Mouse (Mus musculus): ENCODE results near the gene Tmem42. TPM values are rescaled to one million over a fixed set of nuclear protein-coding genes. Genes with fewer than 3 reads are reported as not detected.

Tmem42 gene
- polyA plus RNA-seq, 1 experiment from 2014 or later = 17.8 TPM

Other genes starting within 250 kb of the Tmem42 start
- gene Tcaim, start 215.8 kb upstream of the Tmem42 start, polyA plus RNA-seq (2016; fragmentation: Nextera tagmentation; extraction: Ambion mirVana) = 4.6 and 6.1 TPM in 2 replicates
- gene Gm35549, start 177.3 kb upstream of the Tmem42 start, polyA plus RNA-seq (2016; fragmentation: Nextera tagmentation; extraction: Ambion mirVana) = 0.28 and 0.33 TPM in 2 replicates
- gene Zfp445, start 155.3 kb upstream of the Tmem42 start, polyA plus RNA-seq (2016; fragmentation: Nextera tagmentation; extraction: Ambion mirVana) = 82.3 and 83.3 TPM in 2 replicates
- gene Zkscan7, start 135.6 kb upstream of the Tmem42 start, polyA plus RNA-seq (2016; fragmentation: Nextera tagmentation; extraction: Ambion mirVana) = 4.7 and 4.9 TPM in 2 replicates
- gene Zfp105, start 98.3 kb upstream of the Tmem42 start, polyA plus RNA-seq (2016; fragmentation: Nextera tagmentation; extraction: Ambion mirVana) = 30.9 and 31.6 TPM in 2 replicates
- 19.5 and 19.9 TPM in 2 replicates for gene 1110059G10Rik, start 70.3 kb upstream of the Tmem42 start, polyA plus RNA-seq (2016; fragmentation: Nextera tagmentation; extraction: Ambion mirVana)
- 109 and 114 TPM in 2 replicates for gene Kif15, start 70.3 kb upstream of the Tmem42 start, polyA plus RNA-seq (2016; fragmentation: Nextera tagmentation; extraction: Ambion mirVana)
- 0.36 and 0.43 TPM in 2 replicates for gene Tgm4, start 13.4 kb downstream of the Tmem42 start, polyA plus RNA-seq (2016; fragmentation: Nextera tagmentation; extraction: Ambion mirVana)
- 83.6 and 85.8 TPM in 2 replicates for gene Zdhhc3, start 91.9 kb downstream of the Tmem42 start, polyA plus RNA-seq (2016; fragmentation: Nextera tagmentation; extraction: Ambion mirVana)
- gene Exosc7, start 91.9 kb downstream of the Tmem42 start, polyA plus RNA-seq (2016; fragmentation: Nextera tagmentation; extraction: Ambion mirVana) = 166 and 168 TPM in 2 replicates
- 0.32 TPM in 1 of 2 replicates, not detected in the other for gene Clec3b, start 129.6 kb downstream of the Tmem42 start, polyA plus RNA-seq (2016; fragmentation: Nextera tagmentation; extraction: Ambion mirVana)
- 1.8 TPM in 2 replicates for gene Cdcp1, start 194.7 kb downstream of the Tmem42 start, polyA plus RNA-seq (2016; fragmentation: Nextera tagmentation; extraction: Ambion mirVana)
- gene Tmem158, start 239.4 kb downstream of the Tmem42 start, polyA plus RNA-seq (2016; fragmentation: Nextera tagmentation; extraction: Ambion mirVana) = 3.3 and 3.6 TPM in 2 replicates

Data from forebrain, embryonic 10.5 days (tissue).